Mouse (Mus musculus): ENCODE results near the gene Tex11. TPM values are rescaled to one million over a fixed set of nuclear protein-coding genes. Genes with fewer than 3 reads are reported as not detected.
"Not testable (repeated sequence)": the region's sequence is repeated elsewhere in the genome, so short reads cannot be mapped to it uniquely, and the experiment has no call there.

The Tex11 gene
- polyA plus RNA-seq (2012; rRNA removed): not detected in 2 replicates

DNA sequence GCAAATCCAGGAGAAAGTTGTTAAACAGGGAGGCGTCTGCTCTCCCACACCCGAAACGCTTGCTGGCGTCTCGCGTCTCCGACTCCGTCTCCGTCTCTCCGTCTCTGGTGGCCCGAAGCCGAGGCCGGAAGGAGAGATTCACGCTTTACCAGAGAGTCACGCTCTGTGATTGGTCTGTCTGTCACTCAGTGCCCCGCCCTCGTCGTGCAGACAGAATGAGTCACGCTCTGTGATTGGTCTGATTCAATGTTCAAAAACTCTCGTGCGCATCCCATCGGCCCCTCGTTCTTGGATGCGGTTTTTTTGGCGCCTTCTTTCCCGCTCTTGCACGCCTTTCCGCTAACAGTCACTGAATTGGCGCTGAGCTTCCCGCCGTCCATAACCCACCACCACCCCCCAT is at the start of gene Tex11:
Gene Tex11 (minus strand): TSS at position 127 of the 400 bp plus-strand sequence.
- WGBS: 89% methylated on average over 31 of the region's 31 CpGs
- DNase-seq (ENCODE audit: low read depth, low spot score): no peak

DNA sequence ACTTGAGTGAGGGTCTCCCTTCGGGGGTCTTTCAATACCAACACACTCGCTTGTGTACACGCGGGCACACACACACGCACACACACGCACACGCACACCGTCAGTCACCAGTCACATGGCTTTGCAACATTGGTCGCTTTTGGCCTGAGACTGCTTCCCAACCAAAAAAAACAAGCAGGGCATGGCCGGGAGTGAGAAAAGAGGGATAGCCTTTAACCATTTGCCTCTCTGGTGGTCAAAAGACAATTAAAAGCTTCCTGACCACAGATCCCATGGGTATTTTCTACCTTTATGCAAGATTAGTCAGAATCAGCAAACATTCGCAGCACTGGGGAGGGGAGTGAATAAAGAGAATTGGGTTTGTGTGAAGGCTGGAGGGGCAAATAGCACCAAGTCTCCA is 26.5 kb upstream of the Tex11 start, which contains the start of gene Slc7a3:
Gene Slc7a3 (minus strand): TSS at position 101 of the 400 bp plus-strand sequence.
- WGBS: 44% methylated on average over 11 of the region's 11 CpGs
- no peak for DNase-seq (ENCODE audit: low read depth, low spot score)

DNA sequence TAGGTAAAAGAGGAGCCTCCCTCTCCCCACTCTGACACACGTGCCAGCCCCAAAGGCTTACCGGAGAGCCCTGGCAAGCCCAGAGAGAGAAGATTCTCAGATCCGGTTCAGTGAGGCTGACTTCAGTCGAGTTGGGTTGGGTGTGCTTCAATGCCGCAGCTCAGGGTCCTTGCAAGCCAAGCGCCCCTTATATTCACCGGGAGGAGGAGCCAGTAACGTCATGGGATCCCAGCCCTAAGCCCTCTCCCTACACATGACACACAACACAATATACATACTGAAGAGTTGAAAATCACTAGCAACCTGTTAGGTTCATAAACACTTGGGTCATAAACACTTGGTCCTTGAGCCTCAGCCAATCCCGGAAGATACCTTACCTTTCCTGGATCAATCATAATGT is 25.7 kb upstream of the Tex11 start:
- WGBS: 17% methylated on average over 9 of the region's 9 CpGs
- DNase-seq (ENCODE audit: low read depth, low spot score): not testable (repeated sequence)

DNA sequence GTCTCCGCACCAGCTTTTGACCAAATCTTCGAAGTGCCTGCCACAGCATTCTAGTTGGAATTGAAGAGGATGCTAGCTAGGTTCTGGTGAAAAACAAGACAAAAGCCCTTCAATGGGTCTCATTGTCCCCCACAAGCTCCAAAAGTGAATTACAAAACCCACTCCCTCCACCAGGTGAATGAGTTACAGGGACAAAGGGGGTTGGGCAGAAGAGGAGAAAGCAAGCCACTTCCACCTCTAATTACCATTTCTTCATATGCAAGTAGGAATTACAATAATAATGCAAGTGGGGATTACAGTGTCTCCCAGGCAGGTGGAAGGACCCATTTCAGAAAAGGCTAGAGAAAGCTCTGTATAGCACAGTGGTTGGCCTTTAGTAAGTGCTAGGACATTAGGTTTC is 24.7 kb upstream of the Tex11 start:
- no peak for DNase-seq (ENCODE audit: low read depth, low spot score)
- 61% methylated on average over 2 of the region's 2 CpGs for WGBS

DNA sequence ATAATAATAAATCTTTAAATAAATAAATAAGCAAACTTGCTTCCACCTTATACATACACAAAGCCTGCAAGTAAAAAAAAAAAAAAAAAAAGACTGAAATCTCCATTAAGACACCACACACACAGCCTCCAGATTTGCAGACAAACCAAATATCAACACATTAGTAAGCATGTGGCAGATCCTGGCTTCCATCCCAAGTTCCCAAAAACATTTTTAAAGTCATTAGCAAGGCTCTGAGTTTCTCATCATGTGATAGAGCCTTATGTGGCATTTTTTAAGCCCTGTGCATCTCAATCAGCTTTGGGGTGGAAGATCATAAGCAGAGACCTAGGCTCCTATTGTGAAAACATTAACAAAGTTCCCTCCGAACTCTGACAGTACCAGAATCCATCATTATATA is 5.8 kb upstream of the Tex11 start:
- WGBS: 65% methylated on average over 1 of the region's 1 CpGs
- no peak for DNase-seq (ENCODE audit: low read depth, low spot score)

DNA sequence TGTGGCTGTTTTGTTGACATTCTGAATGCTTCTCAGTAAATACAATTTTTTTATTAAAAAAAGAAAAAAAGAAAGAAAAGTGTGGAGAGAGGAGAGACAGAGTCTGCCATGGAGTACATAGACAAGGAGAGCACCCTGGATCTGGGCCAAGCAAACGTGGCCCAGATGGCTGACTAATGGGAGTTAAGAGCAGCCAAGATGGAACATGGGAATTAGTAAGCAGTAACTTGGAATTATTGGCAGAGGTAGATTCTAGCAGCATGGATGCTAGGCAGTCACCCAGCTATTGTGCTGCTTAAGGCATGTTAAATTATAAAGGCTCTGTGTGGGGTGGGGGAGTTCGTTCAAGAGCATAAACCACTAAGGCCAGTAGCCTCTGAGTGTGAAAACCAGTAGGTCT is 4.0 kb upstream of the Tex11 start:
- 41% methylated on average over 2 of the region's 2 CpGs for WGBS
- DNase-seq (ENCODE audit: low read depth, low spot score): no peak

DNA sequence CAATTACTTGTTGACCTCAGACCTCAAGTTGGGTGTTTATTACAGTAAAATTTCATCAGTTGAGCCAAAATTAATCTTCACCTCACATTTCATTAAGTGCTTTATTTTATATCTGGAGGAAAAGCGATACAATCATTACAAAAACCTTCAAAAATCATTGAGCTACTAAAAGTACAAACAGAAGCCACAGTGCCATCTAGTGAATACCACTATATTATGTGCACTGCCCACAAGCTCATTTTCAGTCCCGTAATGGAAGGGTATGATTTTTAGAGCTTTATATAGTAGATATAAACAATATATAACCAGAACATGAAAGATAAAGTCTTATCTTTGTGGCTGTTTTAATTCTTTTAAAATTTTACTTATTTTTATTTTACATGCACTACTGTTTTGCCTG is 115.8 kb downstream of the Tex11 start:
- 25% methylated on average over 2 of the region's 2 CpGs for WGBS
- DNase-seq (ENCODE audit: low read depth, low spot score): peak; percentile 1

DNA sequence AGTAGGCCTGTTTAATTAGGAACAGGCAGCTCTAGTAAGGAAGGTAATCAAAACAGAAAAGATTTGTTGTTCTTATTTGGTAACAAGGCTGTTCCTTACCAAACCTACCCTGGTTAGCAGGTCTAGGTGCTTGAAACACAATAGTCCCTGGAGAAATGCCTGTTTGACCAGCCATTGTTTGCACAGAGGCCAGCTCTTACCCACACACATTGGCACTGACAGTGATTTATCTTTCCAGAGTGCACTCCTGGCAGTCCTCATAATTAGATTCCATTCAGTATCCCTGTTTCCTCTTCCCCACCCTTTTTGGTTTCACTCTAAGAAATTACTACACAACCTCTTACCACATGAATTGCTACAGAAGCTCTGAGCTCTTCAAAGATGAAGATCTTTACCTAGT is 220.3 kb downstream of the Tex11 start:
- DNase-seq (ENCODE audit: low read depth, low spot score): no peak

DNA sequence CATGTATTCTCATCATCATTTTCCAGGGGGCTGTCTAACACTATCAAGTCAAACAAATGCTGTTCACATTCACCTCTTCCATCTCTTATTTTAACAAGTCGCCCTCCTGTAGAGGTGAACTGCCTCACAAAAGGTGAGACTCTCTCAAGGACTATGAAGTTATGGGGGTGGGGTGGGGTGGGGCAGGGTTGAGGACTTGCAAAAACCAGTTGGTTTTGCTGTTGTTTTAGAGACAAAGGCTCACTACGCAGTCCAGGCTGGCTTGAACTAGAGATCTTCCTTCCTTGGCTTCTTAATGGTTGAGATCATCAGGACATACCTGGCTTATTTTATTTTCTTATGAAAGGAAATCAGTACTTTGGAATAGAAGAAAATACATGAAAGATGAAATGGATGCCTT is 226.7 kb downstream of the Tex11 start:
- no peak for DNase-seq (ENCODE audit: low read depth, low spot score)
- WGBS: 80% methylated on average over 2 of the region's 2 CpGs

DNA sequence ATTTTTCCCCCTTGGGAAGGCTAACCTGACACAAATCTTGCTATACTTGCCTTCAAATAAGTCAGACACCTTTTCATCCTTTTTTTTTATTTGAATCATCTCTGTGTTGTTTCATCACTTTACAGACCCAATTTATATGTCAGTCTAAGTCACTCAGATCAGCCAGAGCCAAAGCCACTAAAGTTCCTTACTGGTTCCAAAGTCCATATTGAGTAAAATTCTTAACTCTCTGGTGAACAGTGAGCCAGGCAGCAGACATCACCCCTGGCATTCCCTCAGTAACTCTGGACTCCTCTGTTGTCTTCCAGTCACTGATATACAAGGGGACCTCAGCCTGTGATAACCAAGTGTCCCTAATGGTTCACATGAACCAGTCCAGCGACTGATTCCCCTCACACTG is 233.9 kb downstream of the Tex11 start:
- 45% methylated on average over 1 of the region's 1 CpGs for WGBS

DNA sequence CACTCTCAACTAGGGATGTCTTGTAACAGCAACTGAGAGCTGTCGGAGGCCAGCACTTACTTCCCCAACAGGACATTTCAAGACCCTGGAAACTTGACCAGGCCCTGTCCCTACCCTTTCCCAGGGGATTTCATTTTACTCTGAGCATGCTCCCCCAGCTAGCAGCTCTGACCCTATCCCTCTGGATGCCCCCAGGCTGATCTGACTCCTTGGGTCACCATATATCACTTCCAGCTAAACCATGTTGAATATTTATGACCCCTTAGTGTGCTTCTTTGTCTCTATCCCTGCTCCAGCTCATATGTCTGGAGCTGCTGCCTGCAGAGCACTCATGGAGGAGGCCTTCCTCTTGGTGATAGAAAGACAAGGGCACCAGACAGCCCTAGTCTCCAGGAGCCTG is 238.3 kb downstream of the Tex11 start:
- no peak for DNase-seq (ENCODE audit: low read depth, low spot score)
- 96% methylated on average over 1 of the region's 1 CpGs for WGBS

More for the DNA sequence above, 233.9 kb downstream of the Tex11 start:
- no peak for DNase-seq (ENCODE audit: low read depth, low spot score)

DNA sequence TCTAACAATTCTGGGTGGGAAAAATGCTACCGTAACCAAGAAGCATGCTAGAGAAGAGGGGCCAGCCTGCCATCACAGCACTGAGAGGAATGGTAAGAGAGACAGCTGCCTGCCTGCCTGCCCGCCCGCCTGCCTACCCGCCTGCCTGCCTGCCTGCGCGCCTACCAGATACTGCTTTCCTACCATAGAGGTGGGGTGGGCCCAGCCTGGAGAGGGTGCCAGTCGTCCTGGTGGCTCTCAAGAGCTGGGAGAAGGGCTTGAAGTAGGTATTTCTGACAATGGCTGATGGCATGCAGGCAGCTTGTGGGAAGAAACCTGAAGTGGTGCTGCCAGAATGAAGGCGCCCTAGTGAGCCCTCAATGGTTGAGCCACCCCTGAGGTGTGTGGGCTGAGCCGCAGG is 240.8 kb downstream of the Tex11 start:
- WGBS: 89% methylated on average over 9 of the region's 9 CpGs
- no peak for DNase-seq (ENCODE audit: low read depth, low spot score)

DNA sequence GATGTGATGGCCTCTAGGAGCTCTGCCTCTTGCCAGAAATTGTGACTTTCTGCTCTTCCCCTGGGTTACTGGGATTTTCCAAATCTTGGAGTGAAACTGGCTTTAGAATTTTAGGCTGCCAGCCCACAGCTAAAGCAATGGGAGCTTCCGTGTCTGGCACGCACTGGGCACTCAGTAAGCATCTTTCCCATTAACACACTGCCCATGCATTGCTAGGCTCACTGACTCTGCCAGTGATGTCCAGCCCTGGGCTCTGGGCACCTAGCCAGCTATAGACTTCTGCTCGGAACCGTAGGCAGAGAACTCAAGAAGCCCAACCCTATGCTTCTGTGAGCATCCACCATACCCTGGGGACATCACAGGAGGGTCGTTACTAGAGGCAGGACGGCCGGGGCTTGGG is 243.7 kb downstream of the Tex11 start:
- WGBS: 80% methylated on average over 7 of the region's 7 CpGs
- DNase-seq (ENCODE audit: low read depth, low spot score): no peak

DNA sequence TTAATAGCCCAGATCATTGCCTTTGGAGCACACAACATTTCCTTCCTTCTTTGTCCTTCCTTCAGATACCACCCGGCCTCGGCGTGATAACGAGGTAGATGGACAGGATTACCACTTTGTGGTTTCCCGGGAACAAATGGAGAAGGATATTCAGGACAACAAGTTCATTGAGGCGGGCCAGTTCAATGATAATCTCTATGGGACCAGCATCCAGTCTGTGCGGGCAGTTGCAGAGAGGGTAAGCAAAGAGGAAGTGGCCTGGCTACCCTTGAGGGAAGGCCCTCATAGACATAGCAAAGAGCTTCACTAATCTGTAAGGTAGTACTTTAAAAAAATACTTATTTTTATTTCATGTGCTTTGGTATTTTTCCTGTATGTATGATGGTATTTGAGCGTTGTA is 245.3 kb downstream of the Tex11 start:
- WGBS: 89% methylated on average over 8 of the region's 8 CpGs
- no peak for DNase-seq (ENCODE audit: low read depth, low spot score)

DNA sequence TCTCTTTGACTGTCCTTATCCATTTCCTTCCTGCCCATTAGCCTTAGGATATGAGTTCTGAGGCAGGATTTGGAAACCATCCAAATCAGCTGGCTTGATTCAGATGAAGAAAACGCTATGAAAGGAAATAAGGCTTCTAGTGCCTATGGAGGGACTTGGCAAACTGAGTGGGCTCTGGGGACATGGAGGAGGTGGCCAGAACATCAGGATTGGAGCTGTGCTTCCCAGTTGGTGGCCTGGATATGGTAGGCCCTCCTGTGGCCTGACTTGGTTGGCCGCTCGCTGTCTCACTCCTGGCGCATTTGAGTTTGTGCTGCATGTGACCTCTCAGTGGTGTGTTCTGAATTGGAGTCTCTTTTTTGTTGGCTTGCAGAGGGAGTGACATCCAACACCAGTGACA is 248.3 kb downstream of the Tex11 start:
- WGBS: 82% methylated on average over 4 of the region's 4 CpGs

DNA sequence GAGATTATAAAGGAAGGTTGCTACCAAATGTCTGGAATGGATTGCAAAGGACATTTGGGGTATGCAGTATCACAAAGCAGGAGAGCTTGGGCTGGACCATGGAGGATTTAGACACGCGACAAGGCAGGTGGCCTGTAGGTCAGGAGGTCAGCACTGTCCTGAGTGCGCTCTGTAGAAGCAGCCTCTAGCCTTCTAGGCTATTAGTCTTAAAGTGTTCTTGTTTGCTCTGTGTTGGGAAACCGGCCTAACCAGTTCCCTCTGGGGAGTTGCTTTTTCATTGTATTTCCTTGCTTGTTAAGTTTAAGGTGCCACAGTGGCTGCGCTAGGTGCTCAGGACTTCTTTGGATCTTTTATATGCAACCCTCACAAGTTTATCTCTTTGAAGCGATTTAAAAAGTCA is 257.4 kb downstream of the Tex11 start:
- DNase-seq (ENCODE audit: low read depth, low spot score): peak; percentile 70
- 37% methylated on average over 6 of the region's 6 CpGs for WGBS

More for the DNA sequence above, 248.3 kb downstream of the Tex11 start:
- no peak for DNase-seq (ENCODE audit: low read depth, low spot score)

DNA sequence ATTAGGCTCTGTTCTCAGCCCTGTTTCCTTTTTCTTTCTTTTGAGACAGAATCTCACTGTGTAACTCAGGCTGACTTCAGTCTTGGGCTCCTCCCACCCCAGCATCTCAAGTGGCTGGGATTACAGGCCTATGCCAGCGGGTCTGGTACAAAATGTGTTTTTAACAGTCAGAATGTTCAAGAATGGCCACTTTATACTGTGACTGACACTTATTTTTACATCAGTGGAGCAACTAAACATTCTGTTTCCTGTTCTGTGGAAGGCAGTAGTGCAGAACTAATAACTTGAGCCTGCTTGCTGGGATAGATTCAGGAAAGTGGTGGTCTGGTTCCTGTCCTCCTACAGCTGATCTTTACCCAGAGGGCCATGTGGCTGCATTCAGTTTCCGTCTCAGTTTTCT is 258.8 kb downstream of the Tex11 start:
- WGBS: 36% methylated on average over 2 of the region's 2 CpGs
- DNase-seq (ENCODE audit: low read depth, low spot score): no peak

DNA sequence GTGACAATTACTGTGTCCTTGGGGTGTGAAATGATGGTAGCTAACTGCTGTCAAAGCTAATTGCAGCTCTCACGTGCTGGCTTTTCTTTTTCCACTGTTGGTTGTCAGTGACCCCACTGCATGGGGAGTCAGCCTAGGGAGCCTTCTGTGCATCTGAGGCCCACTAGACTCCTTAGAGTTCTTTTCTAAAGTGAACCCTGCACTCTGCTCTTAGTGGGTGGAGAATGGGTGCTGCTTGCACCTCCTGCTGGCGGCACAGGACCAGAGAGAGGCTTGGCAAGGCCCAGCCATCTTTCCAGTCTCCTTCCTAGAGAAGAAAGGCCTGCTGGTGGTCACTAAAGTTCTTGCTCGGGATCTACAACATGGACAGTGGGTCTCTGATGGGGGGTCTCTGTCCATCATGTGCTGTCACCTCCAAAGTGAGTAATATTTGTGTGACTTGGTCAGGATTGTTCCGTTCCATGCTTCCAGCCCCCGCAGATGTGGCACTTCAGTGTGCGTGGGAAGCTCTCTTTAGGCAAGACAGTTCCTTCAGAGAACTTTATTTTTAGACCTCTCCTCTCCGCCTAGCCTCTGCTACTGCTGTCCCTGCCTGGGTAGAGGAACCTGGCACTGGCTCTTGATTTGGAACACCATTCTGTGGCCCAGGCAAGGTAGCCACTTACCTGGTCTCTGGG is 261.5 kb downstream of the Tex11 start:
- no peak for DNase-seq (ENCODE audit: low read depth, low spot score)
- 59% methylated on average over 7 of the region's 7 CpGs for WGBS

DNA sequence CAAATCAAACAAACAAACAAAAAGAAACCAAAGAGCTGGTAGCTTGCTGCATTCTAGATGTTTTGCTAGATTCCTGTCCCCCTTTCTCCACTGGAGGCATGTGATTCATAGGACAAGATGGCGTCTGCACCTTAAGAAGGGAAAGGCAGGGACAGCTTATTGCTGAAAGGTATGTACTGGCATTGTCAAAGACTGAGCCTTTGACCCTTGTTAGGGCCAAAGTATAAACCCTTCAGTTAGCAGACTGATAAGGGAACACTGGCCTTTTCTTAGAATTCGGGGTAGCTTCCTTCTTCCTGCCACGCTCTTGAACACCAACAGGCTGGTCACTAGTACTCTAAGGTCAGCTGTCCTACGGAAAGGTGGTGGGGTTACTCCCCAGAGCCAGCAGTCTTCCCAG is 262.1 kb downstream of the Tex11 start:
- no peak for DNase-seq (ENCODE audit: low read depth, low spot score)
- WGBS: 49% methylated on average over 4 of the region's 4 CpGs

DNA sequence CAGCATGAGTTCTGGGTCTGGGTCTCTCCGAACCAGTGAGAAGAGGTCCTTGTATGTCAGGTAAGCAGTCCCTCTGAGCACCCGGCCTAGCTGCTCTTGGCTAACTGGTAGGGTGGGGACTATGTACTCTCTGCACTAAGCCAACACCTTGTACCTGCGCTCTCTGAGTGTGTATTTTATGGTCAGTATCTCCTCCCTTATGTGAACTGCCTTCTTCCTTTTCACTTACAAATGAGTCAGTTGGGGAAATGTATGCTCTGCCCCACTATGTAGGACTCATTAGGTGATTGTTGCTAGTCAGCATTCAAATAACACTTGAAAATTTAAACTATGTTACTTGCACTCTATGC is 262.8 kb downstream of the Tex11 start:
- WGBS: 41% methylated on average over 3 of the region's 3 CpGs
- no peak for DNase-seq (ENCODE audit: low read depth, low spot score)

DNA sequence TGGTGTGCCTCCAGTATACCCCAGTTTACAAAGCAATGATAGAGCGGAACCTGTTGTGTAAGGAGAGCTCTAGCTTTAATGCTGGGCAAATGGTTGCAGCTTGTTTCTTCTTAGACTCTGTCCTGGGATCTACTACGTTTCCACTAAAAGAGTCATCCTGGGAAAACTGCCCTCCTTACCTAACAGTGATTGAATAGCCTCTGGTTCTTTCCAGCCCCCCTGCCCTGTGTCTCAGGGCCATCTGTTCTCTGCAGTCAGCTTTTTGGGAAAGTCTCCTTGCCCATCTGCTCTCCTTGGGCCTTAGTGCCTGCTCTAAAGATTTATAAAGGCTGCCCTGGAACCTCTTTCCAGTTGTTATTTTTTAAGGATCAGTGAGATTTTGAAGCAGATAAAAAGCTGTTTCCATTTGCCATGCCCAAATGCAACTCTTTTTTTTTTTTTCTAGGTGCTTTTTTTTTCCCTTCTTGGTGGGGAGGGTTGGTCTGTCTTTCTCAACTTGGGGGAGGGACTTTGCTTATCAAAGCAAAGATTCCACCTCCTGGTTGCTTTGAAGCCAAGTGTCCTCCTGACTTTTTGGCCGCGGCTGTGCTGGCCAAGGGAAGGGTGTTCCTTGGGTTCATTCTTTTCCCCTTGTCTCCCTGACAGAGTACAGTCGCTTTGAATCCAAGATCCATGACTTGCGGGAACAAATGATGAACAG is 263.3 kb downstream of the Tex11 start:
- WGBS: 48% methylated on average over 6 of the region's 6 CpGs
- no peak for DNase-seq (ENCODE audit: low read depth, low spot score)

DNA sequence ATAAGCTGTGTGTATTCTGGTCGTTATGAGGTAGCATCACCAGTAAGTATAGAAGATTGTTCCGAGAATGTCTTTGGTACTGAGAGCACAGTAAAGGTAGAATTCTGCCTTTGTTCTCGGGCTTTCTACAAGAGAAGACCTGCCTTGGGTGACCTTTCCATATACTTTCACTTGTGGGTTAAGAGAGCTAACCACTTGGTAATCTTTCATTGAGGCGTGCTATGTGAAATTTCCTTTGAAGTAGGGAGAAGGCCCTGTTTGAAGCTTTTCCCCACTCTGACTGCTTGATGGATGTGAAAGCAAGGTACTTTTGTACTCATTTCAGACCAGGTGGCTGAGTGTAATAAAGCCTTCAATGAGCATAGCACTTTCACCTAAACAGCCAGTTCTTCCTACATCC is 270.1 kb downstream of the Tex11 start:
- no peak for DNase-seq (ENCODE audit: low read depth, low spot score)
- 63% methylated on average over 4 of the region's 4 CpGs for WGBS
